Mouse (Mus musculus): ENCODE measurements at regions not wholly inside any gene's neighbourhood (a gene's known extent, or its start where the extent isn't known, plus 50 kb on each side); places are given as distances from the start of the nearest gene placed in this dataset.

DNA sequence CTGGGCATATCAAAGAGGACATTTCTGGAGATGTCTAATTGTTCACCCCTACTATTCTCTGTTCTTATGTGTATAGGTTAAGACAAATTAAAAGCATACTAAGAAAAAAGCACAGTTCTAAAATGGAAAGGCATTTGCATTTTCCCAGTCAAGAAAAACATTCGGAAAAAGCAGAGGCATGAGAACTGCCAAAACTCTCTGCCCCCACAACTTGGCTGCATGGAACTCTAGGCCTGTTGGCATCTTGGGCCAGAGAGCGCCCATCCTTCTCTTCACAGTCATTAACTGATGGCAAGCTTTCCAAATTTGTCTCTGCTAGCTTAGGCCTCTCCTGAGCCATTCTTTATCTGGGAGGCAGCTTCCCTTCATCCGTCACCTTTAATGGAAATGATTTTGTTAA, 281.6 kb downstream of the Tex13c3 start:
- DNase-seq (ENCODE audit: low spot score): no peak

DNA sequence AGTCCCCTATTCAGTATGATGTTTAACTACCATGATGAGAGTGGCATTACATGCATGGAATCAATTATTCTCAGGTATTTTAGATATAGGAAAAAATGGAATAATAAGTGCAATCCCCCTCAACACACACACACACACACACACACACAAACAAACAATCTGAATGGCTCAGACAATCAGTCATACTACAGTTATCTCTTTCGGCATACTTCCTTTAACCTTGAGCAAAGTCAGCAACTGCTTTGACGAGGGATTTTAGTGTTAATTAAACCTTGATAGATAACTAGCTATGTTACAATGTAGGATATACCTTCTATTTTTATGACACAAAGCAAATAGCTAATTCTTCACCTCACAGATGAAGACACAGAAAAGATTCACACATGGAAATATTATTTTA, 312.1 kb downstream of the Tex13c3 start:
- no peak for DNase-seq (ENCODE audit: low spot score)

DNA sequence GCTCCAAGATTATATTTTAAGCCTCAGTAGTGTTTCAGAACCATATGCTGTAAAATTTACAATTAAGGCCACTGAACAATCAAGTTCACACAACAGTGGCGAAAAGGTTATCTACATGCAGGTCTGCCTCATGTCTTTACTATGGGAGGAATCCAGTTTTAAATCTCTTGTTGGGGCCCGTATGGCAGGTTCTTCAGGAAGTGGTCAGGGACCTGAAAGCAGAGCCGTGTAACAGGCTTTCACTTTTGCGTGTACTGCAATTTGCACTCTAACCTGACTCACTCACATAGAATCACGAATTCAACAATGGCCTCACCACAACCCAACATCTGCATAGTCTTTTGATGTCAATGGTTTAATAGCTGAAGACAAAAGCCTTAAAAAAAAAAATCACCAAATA, 312.6 kb downstream of the Tex13c3 start:
- DNase-seq (ENCODE audit: low spot score): no peak

DNA sequence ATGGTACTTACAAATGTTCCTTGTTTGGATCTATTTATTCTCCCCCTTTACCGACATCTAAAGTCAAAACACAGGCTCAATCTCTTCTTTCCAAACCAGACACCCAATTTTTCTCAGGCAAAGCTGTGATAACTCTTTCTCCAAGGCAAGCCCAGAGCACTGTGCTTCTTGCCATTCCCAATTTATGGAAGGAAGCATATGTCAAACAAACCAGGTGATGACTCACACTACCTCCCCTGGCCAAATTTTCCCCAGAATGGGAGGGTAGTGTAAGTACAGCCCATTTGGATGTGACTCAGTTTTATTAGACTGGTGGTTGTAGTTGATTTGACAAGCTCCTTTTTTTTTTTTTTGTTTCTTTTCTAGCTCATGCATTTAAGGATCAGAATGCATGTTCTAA, 313.0 kb downstream of the Tex13c3 start:
- DNase-seq (ENCODE audit: low spot score): no peak

DNA sequence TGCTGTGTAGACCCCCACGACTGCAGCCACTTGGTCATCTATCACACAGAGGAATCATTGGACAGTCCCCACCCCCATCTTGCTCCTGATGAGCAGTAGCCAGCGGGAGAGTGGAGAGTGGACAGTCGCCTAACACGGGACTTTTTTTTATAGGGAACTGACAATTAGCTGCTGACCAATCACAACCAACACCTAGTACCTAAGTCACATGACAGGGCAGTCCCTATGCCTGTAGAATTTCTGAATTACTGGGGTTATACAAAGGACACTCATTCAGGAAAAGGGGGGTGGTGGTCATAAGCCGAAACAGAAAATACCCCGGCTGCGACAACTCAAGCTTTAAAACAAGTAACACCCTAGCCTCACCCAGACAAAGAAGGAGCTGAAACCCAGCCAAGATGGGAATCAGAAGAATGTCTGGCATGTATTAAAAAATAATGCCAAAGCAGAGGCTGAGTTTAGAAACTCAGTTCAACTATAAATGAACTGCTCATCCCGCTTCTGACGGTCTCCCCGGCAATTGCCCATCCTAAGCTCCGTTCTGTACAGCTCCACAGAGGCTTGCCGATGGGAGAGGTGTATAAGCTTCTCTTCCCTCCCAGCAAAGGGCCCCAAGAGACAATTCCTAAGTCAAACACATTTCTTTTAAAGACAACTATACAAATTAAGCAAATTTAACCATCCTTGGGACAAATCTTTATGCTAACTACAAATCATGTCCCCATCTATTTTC, 313.8 kb downstream of the Tex13c3 start:
- no peak for DNase-seq (ENCODE audit: low spot score)

DNA sequence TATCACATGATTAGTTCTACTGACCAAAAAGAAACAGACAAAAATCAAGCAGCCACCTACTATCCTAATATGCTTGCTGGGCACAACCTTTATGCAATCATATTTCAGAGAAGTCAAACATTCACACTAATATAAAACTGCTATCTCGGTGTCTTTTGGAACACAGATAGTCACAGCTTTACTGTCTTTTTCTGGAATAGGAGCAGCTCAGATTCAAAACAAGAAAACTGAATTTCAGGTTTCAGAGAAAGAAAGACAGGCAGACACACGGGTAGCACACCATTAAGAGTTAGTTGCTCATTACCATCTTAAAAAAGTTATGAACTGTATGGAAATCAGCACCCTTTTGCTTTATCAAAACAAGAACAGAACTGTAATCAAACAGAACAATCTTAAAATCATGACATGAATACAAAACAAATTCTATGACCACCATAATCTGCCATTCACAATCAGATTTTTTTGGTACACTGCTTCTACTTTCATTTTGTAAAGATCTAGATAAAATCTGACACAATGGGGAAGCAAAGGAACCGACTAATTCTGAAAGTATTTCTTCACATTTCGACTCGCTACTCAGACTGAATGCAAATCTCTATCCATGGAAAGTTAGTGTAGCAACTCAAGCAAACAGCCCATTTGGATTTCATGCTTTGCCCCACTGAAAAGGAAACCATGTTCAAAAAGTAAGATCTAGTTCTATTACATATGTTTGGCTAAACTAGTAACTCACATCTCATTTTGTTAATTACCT, 315.1 kb downstream of the Tex13c3 start:
- DNase-seq (ENCODE audit: low spot score): no peak

DNA sequence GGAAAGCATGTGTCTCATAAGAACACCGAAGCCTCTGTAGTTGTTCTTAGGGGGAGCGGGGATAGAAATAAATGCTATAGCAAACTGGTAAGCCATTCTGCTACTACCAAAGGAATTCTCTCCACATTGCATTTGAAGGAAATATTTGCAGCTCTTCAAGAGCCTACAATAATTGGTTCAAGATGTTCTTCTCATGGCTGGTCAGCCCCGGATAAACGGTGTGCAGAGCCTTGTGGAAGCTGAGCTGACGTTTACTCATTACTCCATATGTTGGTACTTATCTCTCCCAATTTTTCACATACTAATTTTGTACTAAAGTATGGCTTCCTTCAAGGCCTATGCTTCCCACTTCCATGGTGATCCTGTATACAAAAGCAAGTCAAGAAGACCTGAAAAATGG, 317.0 kb downstream of the Tex13c3 start:
- no peak for DNase-seq (ENCODE audit: low spot score)

DNA sequence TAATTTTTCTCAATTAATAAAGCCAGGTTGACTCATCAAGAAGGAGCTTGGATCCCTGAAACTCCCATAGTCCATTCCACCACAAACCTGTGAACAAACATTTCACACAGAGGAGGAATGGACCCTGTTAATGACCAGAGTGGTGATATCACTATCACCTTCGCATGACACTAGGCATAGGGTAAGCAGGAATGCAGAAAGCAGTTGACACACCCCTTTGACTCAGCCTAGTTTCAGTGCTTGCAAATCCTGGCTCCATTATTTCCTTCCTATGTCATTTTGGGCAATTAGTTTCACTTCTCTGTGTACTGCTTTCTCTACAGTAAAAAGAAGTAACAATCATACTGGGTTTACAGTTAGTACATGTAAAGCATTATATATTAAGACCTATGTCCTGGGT, 318.2 kb downstream of the Tex13c3 start:
- DNase-seq (ENCODE audit: low spot score): no peak

DNA sequence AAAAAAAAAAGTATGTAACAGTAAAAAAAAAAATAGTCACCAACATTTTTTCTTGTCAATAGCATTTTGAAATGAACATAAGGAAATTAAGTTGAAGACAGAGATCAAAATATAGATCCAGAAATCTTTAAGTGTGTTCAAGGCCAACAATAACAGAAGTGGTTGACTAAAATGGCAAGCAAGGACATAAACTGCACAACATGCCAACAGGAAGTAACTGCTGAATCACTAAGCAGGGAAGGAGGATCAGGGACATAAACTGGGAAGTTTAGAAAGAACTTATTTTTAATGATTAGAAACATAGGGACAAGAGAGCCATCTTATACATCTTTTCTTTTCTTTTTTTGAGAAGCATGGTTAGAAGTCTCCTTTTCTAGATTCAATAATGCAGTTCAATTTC, 318.8 kb downstream of the Tex13c3 start:
- no peak for DNase-seq (ENCODE audit: low spot score)

DNA sequence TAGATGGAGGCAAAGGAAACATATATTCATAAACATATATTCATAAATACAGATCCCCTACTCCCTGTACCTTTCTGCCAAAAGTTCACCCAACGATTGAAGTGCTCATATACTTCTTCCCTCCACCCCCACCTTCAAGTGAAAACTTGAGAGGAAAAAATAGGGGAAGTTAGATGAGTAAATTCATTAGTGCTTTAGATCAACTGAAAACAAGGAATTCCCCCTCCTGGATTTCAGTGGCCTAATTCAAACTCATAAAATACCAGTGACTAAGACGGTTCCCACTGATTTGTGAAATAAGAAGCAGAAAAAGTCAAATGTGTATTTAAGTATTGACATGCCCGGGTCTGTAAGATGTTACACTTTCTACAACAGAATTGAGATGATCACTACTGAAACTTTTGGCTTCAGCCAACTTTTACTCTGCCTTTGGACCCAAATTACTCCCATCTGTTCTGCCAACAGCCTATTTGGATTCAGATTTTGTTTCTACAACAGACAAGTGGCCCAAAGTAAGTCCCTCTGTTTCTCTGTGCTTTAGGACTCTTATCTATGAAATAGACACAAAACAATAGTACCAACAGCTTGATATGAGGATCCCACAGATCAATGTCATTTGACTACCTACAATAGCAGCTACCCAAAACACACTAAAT, 320.7 kb downstream of the Tex13c3 start:
- DNase-seq (ENCODE audit: low spot score): no peak

DNA sequence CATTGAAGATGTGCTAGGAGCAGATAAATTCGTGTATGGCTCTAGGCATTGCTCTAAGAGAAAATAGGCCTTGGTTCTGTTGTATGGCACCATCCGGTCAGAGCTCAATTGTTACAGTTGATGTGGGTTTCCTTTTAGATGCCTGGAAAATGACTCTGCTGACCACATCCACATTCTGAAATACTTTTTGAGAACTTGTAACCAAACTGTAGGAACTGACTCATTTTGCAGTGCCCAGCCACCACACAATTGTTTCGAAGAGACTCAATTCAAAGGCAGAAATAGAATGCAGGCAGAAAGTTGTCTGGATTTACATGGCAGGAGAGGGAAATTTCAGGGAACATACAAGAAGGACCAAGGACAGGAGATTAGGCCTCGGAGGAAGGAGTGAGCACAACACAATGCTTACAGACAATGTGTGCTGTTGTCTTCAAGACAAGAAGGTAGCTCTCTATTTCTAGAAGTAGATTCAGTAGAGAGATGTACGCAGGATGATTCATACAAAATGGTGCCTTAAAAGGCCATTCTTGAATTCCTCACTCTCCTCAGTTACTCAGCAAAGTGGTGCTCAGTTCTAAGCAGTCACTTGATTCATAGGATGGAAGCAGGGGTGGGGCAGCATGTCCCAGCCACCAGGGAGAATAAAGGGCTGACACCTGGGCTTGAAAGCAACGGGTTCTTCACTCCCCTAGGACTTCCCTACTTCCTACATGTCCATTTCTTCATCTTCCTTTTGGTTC, 323.5 kb downstream of the Tex13c3 start:
- no peak for DNase-seq (ENCODE audit: low spot score)

DNA sequence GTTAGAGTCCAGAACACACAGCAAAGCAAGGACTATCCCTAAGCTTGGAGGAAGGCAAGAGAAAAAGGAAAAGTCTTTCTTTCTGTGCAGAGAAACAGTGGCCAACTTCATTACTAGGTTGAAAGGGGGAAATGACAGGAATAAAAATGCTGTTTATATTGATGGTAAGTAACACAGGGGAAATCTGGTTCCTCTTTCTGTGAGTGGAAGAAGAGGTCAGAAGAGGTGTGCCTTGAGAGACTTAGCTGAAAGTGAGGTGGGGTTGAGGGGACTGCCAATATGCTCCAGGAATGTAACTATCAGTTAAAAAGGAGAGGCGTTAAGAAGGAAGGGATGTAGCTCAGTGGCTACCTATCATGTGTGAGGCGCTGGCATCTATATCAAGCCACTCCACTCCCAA, 327.5 kb downstream of the Tex13c3 start:
- no peak for DNase-seq (ENCODE audit: low spot score)

DNA sequence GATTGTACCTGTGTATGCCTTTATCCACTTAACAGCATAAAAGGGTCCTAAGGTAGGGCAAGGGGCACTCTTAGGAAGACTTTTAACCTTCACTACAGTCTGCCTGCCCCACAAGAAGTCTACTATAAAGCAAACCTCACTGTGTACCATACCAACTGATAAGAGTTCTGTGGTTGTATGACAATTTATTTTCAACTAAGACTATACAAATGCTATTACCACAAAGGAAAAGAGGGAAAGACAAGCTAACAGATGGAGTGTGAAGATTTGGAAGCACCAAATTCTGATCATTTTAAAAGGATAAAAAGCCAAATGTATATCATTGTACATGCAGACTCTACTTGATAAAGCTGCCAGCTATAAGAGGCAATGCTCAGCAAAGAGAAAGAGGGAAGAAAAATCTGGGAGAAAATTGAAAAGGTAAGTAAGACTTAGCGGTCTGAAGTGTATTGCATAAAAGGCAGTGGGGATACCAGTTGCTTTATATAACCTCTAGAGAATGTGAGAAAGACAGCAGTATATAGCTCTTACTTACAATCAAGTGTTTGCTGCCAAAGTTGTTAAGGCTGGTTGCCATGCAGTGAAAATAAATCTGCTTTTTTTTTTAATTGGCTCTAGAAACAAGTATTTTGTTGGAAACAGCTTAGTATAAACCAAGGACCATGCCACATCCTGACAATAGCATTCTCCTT, 328.8 kb downstream of the Tex13c3 start:
- no peak for DNase-seq (ENCODE audit: low spot score)

DNA sequence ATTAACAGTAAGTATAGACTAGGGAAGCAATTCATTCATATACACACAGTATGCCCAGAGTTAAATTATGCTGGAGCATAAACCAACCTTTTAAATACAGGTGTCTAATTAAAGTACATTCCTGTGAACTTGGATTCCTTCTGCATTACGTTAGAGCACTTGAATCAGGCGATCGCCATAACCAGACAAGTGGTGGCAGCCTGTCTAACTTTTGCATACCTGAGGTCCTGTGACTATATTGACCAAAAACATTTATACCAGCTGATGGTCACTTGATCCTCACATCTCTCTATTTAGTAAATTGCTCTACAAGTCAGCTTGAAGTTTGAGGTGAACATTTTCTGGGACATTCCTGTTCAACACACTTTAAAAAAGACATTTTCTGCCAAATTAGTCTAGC, 330.5 kb downstream of the Tex13c3 start:
- no peak for DNase-seq (ENCODE audit: low spot score)

DNA sequence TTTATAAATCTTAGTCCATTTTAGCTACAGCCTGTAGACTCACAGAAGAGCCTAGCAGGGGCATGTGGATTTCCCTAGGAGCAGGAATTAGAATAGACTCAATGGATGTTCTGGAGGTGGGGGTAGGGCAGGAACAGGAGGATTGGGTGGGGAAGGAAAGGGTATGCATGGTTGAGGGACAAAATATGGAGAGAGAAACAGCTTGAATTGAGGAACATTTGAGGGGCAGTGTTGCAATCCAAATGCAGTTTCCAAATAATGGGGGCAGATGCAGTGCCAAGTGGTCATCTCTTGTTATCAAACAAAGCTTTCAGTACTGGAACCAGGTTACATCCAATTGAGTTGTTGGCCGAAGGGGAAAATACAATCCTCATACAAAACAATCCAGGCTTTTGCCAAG, 332.4 kb downstream of the Tex13c3 start:
- DNase-seq (ENCODE audit: low spot score): no peak

DNA sequence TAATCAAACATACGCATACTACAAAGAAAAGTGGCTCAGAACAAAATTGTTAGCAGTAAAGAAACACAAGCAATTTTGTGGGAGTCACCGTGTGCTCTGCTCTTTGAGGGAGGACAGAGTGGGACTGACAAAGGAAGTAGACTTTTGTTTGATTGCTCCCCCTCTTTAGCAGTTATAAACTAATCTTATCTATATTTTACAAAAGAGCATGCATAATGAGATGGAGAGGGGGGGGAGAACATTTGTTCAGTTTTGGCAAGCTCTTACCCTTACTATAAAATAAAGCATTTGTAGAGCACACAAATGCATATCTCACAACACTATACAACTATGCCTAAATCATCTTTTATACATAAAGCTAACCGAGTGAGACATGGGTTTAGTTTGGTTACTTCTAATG, 332.9 kb downstream of the Tex13c3 start:
- DNase-seq (ENCODE audit: low spot score): no peak

DNA sequence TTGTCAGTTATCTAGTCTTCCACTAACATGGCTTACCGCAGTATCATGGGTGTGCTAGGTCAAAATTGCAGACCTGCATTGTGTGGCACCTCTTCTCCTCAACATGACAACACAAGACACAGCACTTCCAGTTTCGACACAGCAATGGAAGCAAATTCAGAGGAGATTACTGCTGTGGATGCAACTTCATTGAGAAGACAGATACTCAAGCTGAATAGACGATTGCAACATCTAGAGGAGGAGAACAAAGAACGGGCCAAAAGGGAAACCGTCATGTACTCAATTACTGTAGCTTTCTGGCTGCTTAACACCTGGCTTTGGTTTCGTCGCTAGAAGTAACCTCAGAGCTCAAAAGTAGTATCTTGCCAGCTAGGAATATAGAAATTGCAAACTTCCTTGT, 368.4 kb downstream of the Tex13c3 start:
- DNase-seq (ENCODE audit: low spot score): no peak

DNA sequence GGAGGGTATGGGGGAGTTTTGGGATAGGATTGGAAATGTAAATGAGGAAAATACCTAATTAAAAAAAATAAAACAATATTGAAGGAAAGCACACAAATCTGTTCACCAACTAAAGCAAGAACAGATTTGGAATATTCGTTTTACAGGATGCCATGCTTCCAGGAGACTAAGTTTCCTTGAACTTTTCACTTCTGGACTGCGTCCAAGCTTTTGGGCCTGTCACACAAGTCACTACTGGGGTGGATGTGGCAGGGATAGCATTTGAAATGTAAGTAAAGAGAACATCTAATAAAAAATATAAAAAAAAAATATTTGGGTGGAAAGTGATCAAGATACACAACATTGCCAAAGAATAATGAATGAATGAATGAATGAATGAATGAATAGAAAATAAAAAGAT, 378.2 kb downstream of the Tex13c3 start:
- DNase-seq (ENCODE audit: low spot score): no peak

DNA sequence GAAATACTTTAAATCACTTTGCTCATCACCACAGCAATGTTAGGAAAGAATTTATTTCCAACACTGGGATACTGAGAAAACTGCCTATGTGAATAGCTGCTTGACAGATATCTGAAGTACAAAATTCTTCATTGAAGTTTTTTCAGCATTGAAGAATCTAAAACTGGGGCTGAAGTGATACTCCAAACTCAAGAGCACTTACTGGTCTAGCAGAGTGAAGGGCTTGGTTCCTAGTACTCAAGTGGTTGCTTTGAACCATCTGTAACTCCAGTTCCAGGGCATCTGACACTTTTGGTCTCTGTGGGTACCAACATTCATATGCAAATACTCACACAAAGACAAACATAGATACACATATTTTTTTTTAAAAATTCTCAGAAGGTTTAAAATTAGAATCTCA, 385.2 kb downstream of the Tex13c3 start:
- no peak for DNase-seq (ENCODE audit: low spot score)

DNA sequence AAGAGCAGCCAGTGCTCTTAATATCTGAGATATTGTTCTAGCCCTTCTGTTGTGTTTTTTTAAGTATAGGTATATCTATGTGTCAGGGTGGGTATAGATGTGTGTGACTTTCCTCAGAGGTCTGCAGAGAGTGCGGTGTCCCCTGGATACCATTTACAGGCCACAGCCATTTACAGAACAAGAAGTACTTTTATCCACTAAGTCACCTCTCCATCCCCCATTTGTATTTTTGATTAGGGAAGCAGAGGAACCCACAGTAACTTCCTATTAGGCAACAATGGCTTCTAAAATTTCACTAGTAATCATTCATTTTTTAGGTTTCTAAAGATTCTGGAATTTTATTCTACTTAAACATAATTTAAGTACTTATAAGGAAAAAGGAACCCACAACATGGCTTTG, 396.7 kb downstream of the Tex13c3 start:
- DNase-seq (ENCODE audit: low spot score): no peak

DNA sequence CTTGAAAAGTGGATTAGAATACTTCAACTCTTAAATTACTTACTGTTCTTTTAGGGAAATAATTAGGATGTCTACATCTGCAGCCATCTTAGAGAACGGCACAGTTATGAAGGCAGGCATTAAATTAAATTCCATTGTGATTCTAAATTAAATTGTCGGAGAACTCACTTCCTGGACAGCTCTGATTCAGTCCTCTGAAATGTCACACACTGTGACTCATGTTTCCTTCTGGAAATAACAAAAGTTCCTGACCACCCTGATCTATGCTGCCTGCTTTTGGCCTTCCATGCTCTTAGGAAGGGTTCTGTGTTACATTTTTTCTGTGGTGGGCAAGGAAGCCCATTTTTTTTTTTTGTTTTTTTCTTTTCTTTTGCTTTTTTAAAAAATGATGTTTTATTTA, 401.1 kb downstream of the Tex13c3 start:
- DNase-seq (ENCODE audit: low spot score): no peak
